Mouse (Mus musculus): ENCODE measurements at regions not wholly inside any gene's neighbourhood (a gene's known extent, or its start where the extent isn't known, plus 50 kb on each side); places are given as distances from the start of the nearest gene placed in this dataset.
A peak's percentile ranks its signal among the peaks of the same experiment; 100 is the strongest.
"Not testable (repeated sequence)": the region's sequence is repeated elsewhere in the genome, so short reads cannot be mapped to it uniquely, and the experiment has no call there.

GRCm38 (mm10) chr14:53980771-53981170, 273.1 kb downstream of the Dad1 start:
- Histone ChIP-seq H3K4me3 (ENCODE audit: insufficient read depth, low read depth, low read length) (no peak overlapping the region), H3K36me3 (ENCODE audit: control insufficient read depth, insufficient read depth, low read length) (no peaks in the 10 kb centered on the region), H3K27ac (ENCODE audit: insufficient read depth, low read depth, low read length) (no peak overlapping the region), H3K27me3 (replicated peaks; ENCODE audit: control insufficient read depth, insufficient read depth, low read length) (no peaks in the 10 kb centered on the region; the same call in 1 of the 2 replicates), H3K4me1 (ENCODE audit: control insufficient read depth, insufficient read depth, low read length) (no peaks in the 10 kb centered on the region)
- DNase-seq = no peak
- TF ChIP-seq POLR2A (IDR thresholded peaks at IDR 0.05; ENCODE audit: low read depth, low read length) = no peak
- TF ChIP-seq CTCF (conservative IDR thresholded peaks at IDR 0.05; ENCODE audit: insufficient read depth, insufficient read length, low read depth, low read length) = no peak
- 68% methylated on average over 5 of the region's 5 CpGs for WGBS

- not testable (repeated sequence) for H3K36me3 ChIP-seq (ENCODE audit: control insufficient read depth, insufficient read depth, low read length)
Observed at GRCm38 (mm10) chr14:53961426-53961825, 292.5 kb downstream of the Dad1 start.

GRCm38 (mm10) chr14:53960779-53961178, 293.1 kb downstream of the Dad1 start:
- Histone ChIP-seq H3K4me1 (ENCODE audit: control insufficient read depth, insufficient read depth, low read length) (no peaks in the 10 kb centered on the region), H3K4me3 (ENCODE audit: insufficient read depth, low read depth, low read length) (no peak overlapping the region), H3K36me3 (ENCODE audit: control insufficient read depth, insufficient read depth, low read length) (no peaks in the 10 kb centered on the region), H3K27me3 (replicated peaks; ENCODE audit: control insufficient read depth, insufficient read depth, low read length) (no peaks in the 10 kb centered on the region), H3K27ac (ENCODE audit: insufficient read depth, low read depth, low read length) (no peak overlapping the region)
- TF ChIP-seq CTCF (conservative IDR thresholded peaks at IDR 0.05; ENCODE audit: insufficient read depth, insufficient read length, low read depth, low read length) = no peak
- no peak for DNase-seq
- 57% methylated on average over 7 of the region's 7 CpGs for WGBS

More at GRCm38 (mm10) chr14:53961426-53961825, 292.5 kb downstream of the Dad1 start:
- DNase-seq; H3K27me3 ChIP-seq (replicated peaks; ENCODE audit: control insufficient read depth, insufficient read depth, low read length); H3K4me1 ChIP-seq (ENCODE audit: control insufficient read depth, insufficient read depth, low read length); H3K27ac ChIP-seq (ENCODE audit: insufficient read depth, low read depth, low read length); H3K4me3 ChIP-seq (ENCODE audit: insufficient read depth, low read depth, low read length): not testable (repeated sequence)
- 57% methylated on average over 11 of the region's 11 CpGs for WGBS

GRCm38 (mm10) chr14:53935791-53936231, 318.1 kb downstream of the Dad1 start:
- not testable (repeated sequence) for H3K4me3 ChIP-seq (ENCODE audit: insufficient read depth, low read depth, low read length); H3K4me1 ChIP-seq (ENCODE audit: control insufficient read depth, insufficient read depth, low read length); H3K27ac ChIP-seq (ENCODE audit: insufficient read depth, low read depth, low read length); H3K36me3 ChIP-seq (ENCODE audit: control insufficient read depth, insufficient read depth, low read length); H3K27me3 ChIP-seq (replicated peaks; ENCODE audit: control insufficient read depth, insufficient read depth, low read length)
- peak; percentile 72 for DNase-seq
- 98% methylated on average over 29 of the region's 29 CpGs for WGBS

- H3K36me3 ChIP-seq (ENCODE audit: control insufficient read depth, insufficient read depth, low read length); H3K4me1 ChIP-seq (ENCODE audit: control insufficient read depth, insufficient read depth, low read length); H3K27me3 ChIP-seq (replicated peaks; ENCODE audit: control insufficient read depth, insufficient read depth, low read length); H3K27ac ChIP-seq (ENCODE audit: insufficient read depth, low read depth, low read length); H3K4me3 ChIP-seq (ENCODE audit: insufficient read depth, low read depth, low read length): not testable (repeated sequence)
- DNase-seq = peak; percentile 68
- WGBS = 95% methylated on average over 10 of the region's 13 CpGs
Observed at GRCm38 (mm10) chr14:53935336-53935735, 318.6 kb downstream of the Dad1 start.

- WGBS = 54% methylated on average over 1 of the region's 1 CpGs
- Histone ChIP-seq H3K27ac (ENCODE audit: insufficient read depth, low read depth, low read length) (no peak overlapping the region), H3K27me3 (replicated peaks; ENCODE audit: control insufficient read depth, insufficient read depth, low read length) (no peaks in the 10 kb centered on the region; the same call in 1 of the 2 replicates), H3K36me3 (ENCODE audit: control insufficient read depth, insufficient read depth, low read length) (no peaks in the 10 kb centered on the region), H3K4me1 (ENCODE audit: control insufficient read depth, insufficient read depth, low read length) (no peaks in the 10 kb centered on the region), H3K4me3 (ENCODE audit: insufficient read depth, low read depth, low read length) (no peak overlapping the region)
- TF ChIP-seq CTCF (conservative IDR thresholded peaks at IDR 0.05; ENCODE audit: insufficient read depth, insufficient read length, low read depth, low read length) (no peak), POLR2A (IDR thresholded peaks at IDR 0.05; ENCODE audit: low read depth, low read length) (no peak)
- no peak for DNase-seq
Observed at GRCm38 (mm10) chr14:53910871-53911270, 343.0 kb downstream of the Dad1 start.

GRCm38 (mm10) chr14:53904578-53904977, 349.3 kb downstream of the Dad1 start:
- no peak for TF ChIP-seq POLR2A (IDR thresholded peaks at IDR 0.05; ENCODE audit: low read depth, low read length)
- no peak for TF ChIP-seq CTCF (conservative IDR thresholded peaks at IDR 0.05; ENCODE audit: insufficient read depth, insufficient read length, low read depth, low read length)
- DNase-seq = no peak
- H3K4me1 ChIP-seq (ENCODE audit: control insufficient read depth, insufficient read depth, low read length) = no peaks in the 10 kb centered on the region
- H3K36me3 ChIP-seq (ENCODE audit: control insufficient read depth, insufficient read depth, low read length) = no peaks in the 10 kb centered on the region
- 53% methylated on average over 3 of the region's 3 CpGs for WGBS
- H3K27me3 ChIP-seq (replicated peaks; ENCODE audit: control insufficient read depth, insufficient read depth, low read length) = no peaks in the 10 kb centered on the region; the same call in 1 of the 2 replicates
- no peak overlapping the region for H3K4me3 ChIP-seq (ENCODE audit: insufficient read depth, low read depth, low read length)
- no peak overlapping the region for H3K27ac ChIP-seq (ENCODE audit: insufficient read depth, low read depth, low read length)

- no peaks in the 10 kb centered on the region for H3K36me3 ChIP-seq (ENCODE audit: control insufficient read depth, insufficient read depth, low read length)
- H3K27me3 ChIP-seq (replicated peaks; ENCODE audit: control insufficient read depth, insufficient read depth, low read length) = no peaks in the 10 kb centered on the region
- H3K4me1 ChIP-seq (ENCODE audit: control insufficient read depth, insufficient read depth, low read length) = no peaks in the 10 kb centered on the region
- WGBS = 45% methylated on average over 1 of the region's 1 CpGs
- DNase-seq = no peak
- no peak for TF ChIP-seq CTCF (conservative IDR thresholded peaks at IDR 0.05; ENCODE audit: insufficient read depth, insufficient read length, low read depth, low read length)
- no peak for TF ChIP-seq POLR2A (IDR thresholded peaks at IDR 0.05; ENCODE audit: low read depth, low read length)
- no peak overlapping the region for H3K4me3 ChIP-seq (ENCODE audit: insufficient read depth, low read depth, low read length)
- no peak overlapping the region for H3K27ac ChIP-seq (ENCODE audit: insufficient read depth, low read depth, low read length)
Observed at GRCm38 (mm10) chr14:53901103-53901502, 352.8 kb downstream of the Dad1 start.

Data from kidney, adult 2 months (tissue).